Mouse (Mus musculus) testis, adult 2 months (tissue): ENCODE results near the gene Hydin. TPM values are rescaled to one million over a fixed set of nuclear protein-coding genes. Genes with fewer than 3 reads are reported as not detected.

ENCODE experiments used
- H3K27ac ChIP-seq: fragments of 200-500 bp; 2 replicates; pipeline ENCODE4 v1.5.1; 2012; ENCODE audit warnings: low read depth, low read length; ENCODE audit not compliant: control insufficient read depth, insufficient read depth
- H3K27me3 ChIP-seq: fragments of 200-500 bp; 2 replicates; pipeline ENCODE4 v1.6.1; 2012; ENCODE audit warnings: mild to moderate bottlenecking, low read length, moderate library complexity; ENCODE audit not compliant: control insufficient read depth, insufficient read depth
- H3K36me3 ChIP-seq: fragments of 200-500 bp; 2 replicates; pipeline ENCODE4 v1.6.1; 2012; ENCODE audit warnings: mild to moderate bottlenecking, low read length; ENCODE audit not compliant: control insufficient read depth, insufficient read depth
- H3K4me1 ChIP-seq: fragments of 200-500 bp; 2 replicates; pipeline ENCODE4 v1.6.1; 2012; ENCODE audit warnings: low read length; ENCODE audit not compliant: control insufficient read depth, insufficient read depth
- H3K4me3 ChIP-seq: fragments of 200-500 bp; 2 replicates; pipeline ENCODE4 v1.5.1; 2012; ENCODE audit warnings: low read depth, mild to moderate bottlenecking, low read length, moderate library complexity, mixed read lengths; ENCODE audit not compliant: control insufficient read depth
- CTCF ChIP-seq: fragments of 200-500 bp; IDR thresholded peaks from 2 replicates; pipeline ENCODE4 v1.5.1; 2012; ENCODE audit warnings: low read depth, mild to moderate bottlenecking, inconsistent platforms, low read length, moderate library complexity; ENCODE audit not compliant: control insufficient read depth, insufficient read depth, insufficient replicate concordance
- POLR2A ChIP-seq: fragments of 200-500 bp; IDR thresholded peaks from 2 replicates; pipeline ENCODE4 v1.6.1; 2012; ENCODE audit warnings: low read depth, mild to moderate bottlenecking, inconsistent platforms, low read length, moderate library complexity; ENCODE audit not compliant: control insufficient read depth
- polyA plus RNA-seq: library from polyadenylated mRNA; depleted of rRNA; stranded (reverse); fragments of >200 nt; gene quantifications from 2 replicates; pipeline ENCODE4 v1.2.3, GENCODE M21; 2012

Hydin gene
- polyA plus RNA-seq, 1 experiment: 32.6 TPM

DNA sequence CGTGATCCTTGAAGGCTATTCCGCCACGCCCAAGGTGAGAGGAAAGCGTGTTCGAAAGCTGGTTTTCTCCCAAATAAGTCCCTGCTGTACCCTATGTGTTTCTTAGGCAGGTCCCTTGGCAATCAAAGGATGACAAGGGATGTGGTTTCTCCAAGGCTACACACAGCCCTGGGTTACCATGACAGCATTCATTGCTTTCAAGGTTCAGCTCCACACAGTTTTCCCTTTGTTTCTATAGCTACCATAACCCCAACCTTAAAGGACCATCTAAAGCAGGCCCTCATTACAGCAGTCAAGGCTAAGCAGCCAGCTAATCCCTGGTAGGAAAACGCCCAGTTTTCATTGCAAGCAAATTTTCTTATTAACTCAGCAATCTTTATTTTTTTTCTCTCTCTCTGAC lies 183.7 kb downstream of the Hydin start:
- Histone ChIP-seq H3K27ac (no peak overlapping the region), H3K27me3 (no peaks in the 10 kb centered on the region), H3K36me3 (no peaks in the 10 kb centered on the region), H3K4me1 (no peaks in the 10 kb centered on the region), H3K4me3 (no peak overlapping the region)
- no peak for TF ChIP-seq CTCF
- no peak for TF ChIP-seq POLR2A

GRCm38 (mm10) chr8:110454466-110454865 lies 187.7 kb downstream of the Hydin start:
- H3K4me3 ChIP-seq: no peak overlapping the region
- no peak overlapping the region for H3K27ac ChIP-seq
- H3K36me3 ChIP-seq: no peaks in the 10 kb centered on the region
- no peak for TF ChIP-seq CTCF
- TF ChIP-seq POLR2A: no peak
- H3K4me1 ChIP-seq: no peaks in the 10 kb centered on the region
- no peaks in the 10 kb centered on the region for H3K27me3 ChIP-seq

DNA sequence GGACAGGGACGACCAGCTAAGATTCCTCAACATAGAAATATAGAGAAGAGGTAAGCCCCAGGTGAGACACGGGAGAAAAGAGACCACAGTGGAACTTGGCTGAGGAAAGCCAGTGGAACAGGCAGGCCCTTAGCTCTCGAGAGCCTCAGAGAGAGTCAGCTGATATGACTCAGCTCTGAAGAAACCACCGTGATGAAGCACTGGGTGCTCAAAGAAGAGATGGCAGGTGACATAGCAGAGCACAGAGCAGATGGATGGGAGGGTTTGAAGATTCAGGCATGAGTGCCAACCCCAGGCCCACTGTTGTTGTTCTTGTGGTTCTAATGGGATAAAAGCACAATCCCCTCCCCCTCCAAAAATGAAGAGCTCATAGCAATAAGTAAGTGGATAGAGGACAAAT lies 190.6 kb downstream of the Hydin start:
- no peak for TF ChIP-seq POLR2A
- no peak for TF ChIP-seq CTCF

GRCm38 (mm10) chr8:110462627-110463208 lies 195.9 kb downstream of the Hydin start:
- Histone ChIP-seq H3K27me3 (no peaks in the 10 kb centered on the region), H3K36me3 (no peaks in the 10 kb centered on the region), H3K4me1 (no peaks in the 10 kb centered on the region; the same call in 1 of the 2 replicates), H3K4me3 (no peak overlapping the region), H3K27ac (no peak overlapping the region)
- no peak for TF ChIP-seq CTCF
- TF ChIP-seq POLR2A: no peak

More for the DNA sequence above, 190.6 kb downstream of the Hydin start:
- H3K27me3 ChIP-seq: no peaks in the 10 kb centered on the region
- no peaks in the 10 kb centered on the region for H3K4me1 ChIP-seq
- no peaks in the 10 kb centered on the region for H3K36me3 ChIP-seq
- no peak overlapping the region for H3K27ac ChIP-seq
- H3K4me3 ChIP-seq: no peak overlapping the region

GRCm38 (mm10) chr8:110463773-110464460 lies 197.1 kb downstream of the Hydin start:
- Histone ChIP-seq H3K4me3 (no peak overlapping the region), H3K36me3 (no peaks in the 10 kb centered on the region), H3K4me1 (no peaks in the 10 kb centered on the region; the same call in 1 of the 2 replicates), H3K27me3 (no peaks in the 10 kb centered on the region), H3K27ac (no peak overlapping the region)
- TF ChIP-seq CTCF (no peak), POLR2A (no peak)

DNA sequence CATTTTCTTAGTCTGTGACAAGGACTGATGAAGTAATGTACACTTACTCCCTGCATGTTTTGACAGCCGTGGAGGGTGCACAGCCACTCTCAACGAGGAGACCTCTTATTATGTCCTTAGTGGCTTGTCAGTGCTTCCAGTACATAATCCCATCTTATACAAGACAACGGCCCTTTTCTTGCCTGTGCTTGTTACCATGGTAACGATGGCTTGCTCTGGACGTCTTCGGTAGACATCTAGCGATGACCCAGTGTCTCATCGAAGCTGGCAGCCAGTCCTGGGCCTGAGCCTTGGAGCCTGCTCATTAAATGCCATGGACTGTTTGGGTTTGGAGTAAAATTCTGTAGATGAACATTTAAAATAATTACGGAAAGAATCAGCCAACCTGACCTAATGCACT lies 198.8 kb downstream of the Hydin start:
- H3K27me3 ChIP-seq: no peaks in the 10 kb centered on the region
- no peak for TF ChIP-seq CTCF
- TF ChIP-seq POLR2A: no peak
- no peaks in the 10 kb centered on the region for H3K36me3 ChIP-seq
- no peaks in the 10 kb centered on the region; the same call in 1 of the 2 replicates for H3K4me1 ChIP-seq
- H3K27ac ChIP-seq: no peak overlapping the region
- no peak overlapping the region for H3K4me3 ChIP-seq

DNA sequence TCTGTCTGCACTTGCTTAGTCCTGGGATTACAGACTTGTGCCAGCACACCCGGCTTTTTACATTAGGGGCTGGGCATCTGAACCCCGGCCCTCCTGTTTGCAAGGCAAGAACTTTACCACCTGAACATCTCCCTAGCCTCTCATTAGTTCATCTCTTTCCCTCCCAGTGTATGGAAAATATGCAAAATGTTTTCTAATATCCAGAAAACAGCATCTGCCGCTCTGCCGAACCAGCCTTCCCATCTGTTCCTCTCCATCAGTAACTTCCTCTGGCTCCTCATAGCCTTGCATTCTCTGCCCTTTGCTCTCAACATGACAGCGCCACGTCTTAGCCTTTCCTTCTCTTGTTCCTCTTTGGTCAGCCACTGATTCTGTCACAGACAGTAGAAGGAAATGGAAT lies 210.5 kb downstream of the Hydin start:
- no peak overlapping the region for H3K4me3 ChIP-seq
- no peaks in the 10 kb centered on the region for H3K27me3 ChIP-seq
- H3K36me3 ChIP-seq: no peaks in the 10 kb centered on the region
- no peak overlapping the region for H3K27ac ChIP-seq
- peaks cover 4% of the 10 kb centered on the region; the same call in 1 of the 2 replicates for H3K4me1 ChIP-seq
- TF ChIP-seq CTCF: no peak
- TF ChIP-seq POLR2A: no peak
